Mouse (Mus musculus) layer of hippocampus, adult 11-12 months (tissue): ENCODE measurements around the gene Picalm.
"Not testable (repeated sequence)": the region's sequence is repeated elsewhere in the genome, so short reads cannot be mapped to it uniquely, and the experiment has no call there.

Source experiments
- DNase-seq: peaks from one replicate; pipeline ENCODE4 v3.0.0; 2022; ENCODE audit warnings: low spot score

Gene Picalm

GRCm38 (mm10) chr7:90131831-90132241 is 1.8 kb downstream of the Picalm start:
- no peak for DNase-seq

GRCm38 (mm10) chr7:90132322-90132721 is 2.3 kb downstream of the Picalm start:
- no peak for DNase-seq

GRCm38 (mm10) chr7:90136736-90137135 is 6.7 kb downstream of the Picalm start:
- no peak for DNase-seq

- no peak for DNase-seq
Measured at GRCm38 (mm10) chr7:90138359-90138758, 8.3 kb downstream of the Picalm start.

- DNase-seq, result no peak
Measured at GRCm38 (mm10) chr7:90140290-90140689, 10.3 kb downstream of the Picalm start.

GRCm38 (mm10) chr7:90144275-90144674 is 14.3 kb downstream of the Picalm start:
- DNase-seq, result no peak

GRCm38 (mm10) chr7:90144971-90145370 is 15.0 kb downstream of the Picalm start:
- DNase-seq, result no peak

GRCm38 (mm10) chr7:90145376-90145775 is 15.4 kb downstream of the Picalm start:
- DNase-seq, result no peak

GRCm38 (mm10) chr7:90145897-90146296 is 15.9 kb downstream of the Picalm start:
- no peak for DNase-seq

- no peak for DNase-seq
Measured at GRCm38 (mm10) chr7:90146321-90146720, 16.3 kb downstream of the Picalm start.

- DNase-seq, result no peak
Measured at GRCm38 (mm10) chr7:90148023-90148422, 18.0 kb downstream of the Picalm start.

- no peak for DNase-seq
Measured at GRCm38 (mm10) chr7:90148516-90148915, 18.5 kb downstream of the Picalm start.

GRCm38 (mm10) chr7:90150311-90150710 is 20.3 kb downstream of the Picalm start:
- DNase-seq, result peak; percentile 55

- DNase-seq, result no peak
Measured at GRCm38 (mm10) chr7:90158034-90158433, 28.0 kb downstream of the Picalm start.

- DNase-seq, result no peak
Measured at GRCm38 (mm10) chr7:90160598-90160997, 30.6 kb downstream of the Picalm start.

- no peak for DNase-seq
Measured at GRCm38 (mm10) chr7:90164276-90164675, 34.3 kb downstream of the Picalm start.

- no peak for DNase-seq
Measured at GRCm38 (mm10) chr7:90165970-90166369, 36.0 kb downstream of the Picalm start.

- DNase-seq, result not testable (repeated sequence)
Measured at GRCm38 (mm10) chr7:90167777-90168176, 37.8 kb downstream of the Picalm start.

GRCm38 (mm10) chr7:90173778-90174177 is 43.8 kb downstream of the Picalm start:
- DNase-seq, result no peak

GRCm38 (mm10) chr7:90175576-90175975 is 45.6 kb downstream of the Picalm start:
- DNase-seq, result no peak

GRCm38 (mm10) chr7:90180635-90181034 is 50.6 kb downstream of the Picalm start:
- no peak for DNase-seq

GRCm38 (mm10) chr7:90200251-90200650 is 70.2 kb downstream of the Picalm start:
- DNase-seq, result no peak

- no peak for DNase-seq
Measured at GRCm38 (mm10) chr7:90201877-90202465, 72.0 kb downstream of the Picalm start.

- no peak for DNase-seq
Measured at GRCm38 (mm10) chr7:90203914-90204313, 73.9 kb downstream of the Picalm start.
